Mouse (Mus musculus): ENCODE measurements around the gene Ankrd33. TPM values are rescaled to one million over a fixed set of nuclear protein-coding genes. Genes with fewer than 3 reads are reported as not detected.

Gene Ankrd33
- total and polyA plus RNA-seq, 3 experiments: not detected

- no peaks in the 10 kb centered on the region for H3K36me3 ChIP-seq (replicated peaks)
- peaks cover 66% of the 10 kb centered on the region for H3K9me3 ChIP-seq (replicated peaks)
- H3K4me3 ChIP-seq (ENCODE audit: low read depth, low read length): no peak overlapping the region; the same call in 1 of the 2 replicates
- no peaks in the 10 kb centered on the region for H3K4me1 ChIP-seq (ENCODE audit: insufficient read depth, low read depth, low read length)
- TF ChIP-seq TAL1 (conservative IDR thresholded peaks at IDR 0.05; ENCODE audit: low read depth, low read length) (no peak), GATA2 (IDR thresholded peaks at IDR 0.05; ENCODE audit: borderline replicate concordance, low read depth, low read length) (no peak), GATA1 (IDR thresholded peaks at IDR 0.05; ENCODE audit: borderline replicate concordance, low read length) (no peak), POLR2AphosphoS5 (IDR thresholded peaks at IDR 0.05; ENCODE audit: insufficient replicate concordance, low read depth, low read length) (no peak), CTCF (IDR thresholded peaks at IDR 0.05; ENCODE audit: low read depth, low read length) (no peak)
- no peak for ATAC-seq (ENCODE audit: extremely low read depth, insufficient number of reproducible peaks, low FRiP score, poor library complexity, severe bottlenecking)
- DNase-seq (ENCODE audit: low spot score): no peak
- H3K27me3 ChIP-seq (ENCODE audit: insufficient read depth, low read length): no peaks in the 10 kb centered on the region
Observed at GRCm38 (mm10) chr15:101084499-101084898, 31.1 kb upstream of the Ankrd33 start.

DNA sequence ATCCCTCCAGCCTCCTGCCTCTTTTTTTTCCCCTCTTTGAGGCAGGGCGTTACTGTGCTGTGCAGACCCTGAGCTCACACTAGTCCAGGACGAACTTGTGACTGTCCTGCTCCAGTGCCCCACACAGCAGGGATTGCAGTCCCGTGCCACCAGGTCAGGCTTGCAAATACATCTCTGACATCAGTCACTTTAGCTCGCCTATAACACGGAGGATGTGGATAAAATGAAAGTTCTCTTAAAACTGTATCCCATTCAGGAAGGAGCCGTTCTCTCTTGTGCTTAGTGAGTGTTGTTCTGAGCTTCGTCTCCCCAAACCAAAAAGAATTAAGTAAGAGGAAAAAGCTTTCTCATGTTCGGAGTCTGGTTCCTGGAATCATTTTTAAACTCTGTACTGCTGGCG lies 29.1 kb upstream of the Ankrd33 start:
- H3K27me3 ChIP-seq (ENCODE audit: insufficient read depth, low read length): no peaks in the 10 kb centered on the region
- H3K9me3 ChIP-seq (replicated peaks): peaks cover 68% of the 10 kb centered on the region
- DNase-seq (ENCODE audit: low spot score): no peak
- H3K4me3 ChIP-seq (ENCODE audit: low read depth, low read length): no peak overlapping the region
- no peaks in the 10 kb centered on the region for H3K36me3 ChIP-seq (replicated peaks)
- no peaks in the 10 kb centered on the region for H3K4me1 ChIP-seq (ENCODE audit: insufficient read depth, low read depth, low read length)
- no peak for TF ChIP-seq POLR2AphosphoS5 (IDR thresholded peaks at IDR 0.05; ENCODE audit: insufficient replicate concordance, low read depth, low read length)
- TF ChIP-seq GATA2 (IDR thresholded peaks at IDR 0.05; ENCODE audit: borderline replicate concordance, low read depth, low read length): no peak
- TF ChIP-seq TAL1 (conservative IDR thresholded peaks at IDR 0.05; ENCODE audit: low read depth, low read length): no peak
- no peak for TF ChIP-seq GATA1 (IDR thresholded peaks at IDR 0.05; ENCODE audit: borderline replicate concordance, low read length)
- TF ChIP-seq CTCF (IDR thresholded peaks at IDR 0.05; ENCODE audit: low read depth, low read length): no peak
- no peak for ATAC-seq (ENCODE audit: extremely low read depth, insufficient number of reproducible peaks, low FRiP score, poor library complexity, severe bottlenecking)

DNA sequence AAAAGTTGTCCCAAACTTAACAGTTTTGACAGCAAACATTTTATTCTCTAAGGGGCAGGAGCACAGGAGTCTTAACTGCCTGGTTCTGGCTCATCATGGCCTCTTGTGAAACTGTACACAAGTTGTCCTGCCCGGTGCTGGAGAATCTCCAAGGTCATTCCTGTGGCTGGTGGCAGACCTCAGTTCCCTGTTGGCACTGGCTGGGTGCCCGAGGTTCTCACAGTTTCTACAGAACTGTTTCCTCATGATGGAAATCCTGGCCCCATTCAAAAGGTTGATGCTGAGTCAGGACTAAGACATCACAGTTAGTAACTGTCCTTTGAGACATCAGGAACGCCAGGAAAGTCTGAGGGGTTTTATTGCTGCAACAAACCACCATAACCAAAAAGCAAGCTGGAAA lies 28.6 kb upstream of the Ankrd33 start:
- Histone ChIP-seq H3K36me3 (replicated peaks) (no peaks in the 10 kb centered on the region), H3K4me1 (ENCODE audit: insufficient read depth, low read depth, low read length) (no peaks in the 10 kb centered on the region), H3K27me3 (ENCODE audit: insufficient read depth, low read length) (no peaks in the 10 kb centered on the region), H3K9me3 (replicated peaks) (peaks cover 70% of the 10 kb centered on the region), H3K4me3 (ENCODE audit: low read depth, low read length) (no peak overlapping the region)
- TF ChIP-seq CTCF (IDR thresholded peaks at IDR 0.05; ENCODE audit: low read depth, low read length) (no peak), TAL1 (conservative IDR thresholded peaks at IDR 0.05; ENCODE audit: low read depth, low read length) (no peak), POLR2AphosphoS5 (IDR thresholded peaks at IDR 0.05; ENCODE audit: insufficient replicate concordance, low read depth, low read length) (no peak)
- ATAC-seq (ENCODE audit: extremely low read depth, insufficient number of reproducible peaks, low FRiP score, poor library complexity, severe bottlenecking): no peak
- no peak for DNase-seq (ENCODE audit: low spot score)

GRCm38 (mm10) chr15:101088291-101088690 lies 27.3 kb upstream of the Ankrd33 start:
- H3K4me1 ChIP-seq (ENCODE audit: insufficient read depth, low read depth, low read length): no peaks in the 10 kb centered on the region
- H3K4me3 ChIP-seq (ENCODE audit: low read depth, low read length): no peak overlapping the region
- H3K9me3 ChIP-seq (replicated peaks): peaks cover 72% of the 10 kb centered on the region
- H3K27me3 ChIP-seq (ENCODE audit: insufficient read depth, low read length): no peaks in the 10 kb centered on the region
- no peak for TF ChIP-seq POLR2AphosphoS5 (IDR thresholded peaks at IDR 0.05; ENCODE audit: insufficient replicate concordance, low read depth, low read length)
- no peak for TF ChIP-seq CTCF (IDR thresholded peaks at IDR 0.05; ENCODE audit: low read depth, low read length)
- no peak for TF ChIP-seq GATA1 (IDR thresholded peaks at IDR 0.05; ENCODE audit: borderline replicate concordance, low read length)
- no peaks in the 10 kb centered on the region for H3K36me3 ChIP-seq (replicated peaks)
- ATAC-seq (ENCODE audit: extremely low read depth, insufficient number of reproducible peaks, low FRiP score, poor library complexity, severe bottlenecking) (no peak), DNase-seq (ENCODE audit: low spot score) (no peak)

DNA sequence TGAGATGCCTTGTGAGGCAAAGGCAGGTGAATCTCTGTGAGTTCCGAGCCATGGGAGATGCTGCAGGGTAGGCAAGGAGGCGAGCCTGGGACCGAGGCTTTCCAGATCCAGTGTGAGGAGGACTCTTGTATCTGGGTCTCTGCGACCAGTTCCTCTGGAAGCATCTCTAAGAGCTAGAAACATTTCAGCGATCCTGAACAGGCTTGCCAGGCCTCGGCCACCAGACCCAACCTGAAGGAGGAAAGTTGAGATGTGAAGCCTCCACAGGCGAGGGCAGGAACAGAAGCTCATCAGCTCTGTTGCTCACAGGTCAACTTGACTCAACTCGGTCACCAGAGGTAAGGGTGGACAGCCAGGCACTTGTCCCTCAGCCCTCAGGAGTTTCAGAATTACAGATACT lies 24.0 kb upstream of the Ankrd33 start:
- DNase-seq (ENCODE audit: low spot score) (no peak), ATAC-seq (ENCODE audit: extremely low read depth, insufficient number of reproducible peaks, low FRiP score, poor library complexity, severe bottlenecking) (no peak)
- H3K4me3 ChIP-seq (ENCODE audit: low read depth, low read length): no peak overlapping the region
- peaks cover 82% of the 10 kb centered on the region for H3K9me3 ChIP-seq (replicated peaks)
- no peaks in the 10 kb centered on the region for H3K36me3 ChIP-seq (replicated peaks)
- H3K27me3 ChIP-seq (ENCODE audit: insufficient read depth, low read length): no peaks in the 10 kb centered on the region
- TF ChIP-seq GATA2 (IDR thresholded peaks at IDR 0.05; ENCODE audit: borderline replicate concordance, low read depth, low read length) (no peak), GATA1 (IDR thresholded peaks at IDR 0.05; ENCODE audit: borderline replicate concordance, low read length) (no peak), TAL1 (conservative IDR thresholded peaks at IDR 0.05; ENCODE audit: low read depth, low read length) (no peak), CTCF (IDR thresholded peaks at IDR 0.05; ENCODE audit: low read depth, low read length) (no peak), POLR2AphosphoS5 (IDR thresholded peaks at IDR 0.05; ENCODE audit: insufficient replicate concordance, low read depth, low read length) (no peak)
- no peaks in the 10 kb centered on the region for H3K4me1 ChIP-seq (ENCODE audit: insufficient read depth, low read depth, low read length)

DNA sequence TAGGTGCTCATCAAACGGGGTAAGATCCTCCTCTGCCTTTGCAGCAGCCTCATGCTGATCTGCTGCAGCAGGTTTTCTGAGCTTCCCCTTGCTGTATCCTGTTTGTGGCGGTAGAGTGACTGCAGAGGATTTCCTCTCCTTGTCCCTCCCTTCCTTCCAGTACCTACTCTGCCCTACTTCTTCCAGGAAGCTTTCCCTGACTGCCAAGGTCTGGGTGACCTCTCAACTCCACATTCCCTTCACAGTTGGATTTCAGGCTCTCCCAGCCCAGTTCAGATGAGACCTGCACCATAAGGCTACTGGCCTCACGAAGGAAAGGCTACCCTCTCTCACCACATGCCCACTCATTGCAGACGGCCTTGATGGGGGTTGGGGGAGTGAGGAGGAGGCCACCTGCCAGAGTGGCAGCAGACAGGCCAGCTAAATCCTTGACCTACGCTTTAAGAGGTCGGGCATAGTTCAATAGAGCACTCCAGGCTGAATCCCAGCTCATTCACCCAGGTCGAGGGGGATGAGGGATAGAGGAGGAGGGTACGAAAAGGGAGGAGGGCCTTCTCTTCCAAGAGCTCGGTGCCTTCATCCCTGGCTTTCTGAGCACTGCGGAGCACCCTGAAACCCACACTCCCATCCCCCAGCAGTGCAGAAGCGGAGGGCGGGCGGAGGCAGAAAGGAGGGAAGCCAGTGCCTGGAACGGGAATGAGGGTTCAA lies 23.3 kb upstream of the Ankrd33 start:
- no peak for ATAC-seq (ENCODE audit: extremely low read depth, insufficient number of reproducible peaks, low FRiP score, poor library complexity, severe bottlenecking)
- no peak overlapping the region for H3K4me3 ChIP-seq (ENCODE audit: low read depth, low read length)
- H3K9me3 ChIP-seq (replicated peaks): peaks cover 89% of the 10 kb centered on the region
- no peak for TF ChIP-seq GATA2 (IDR thresholded peaks at IDR 0.05; ENCODE audit: borderline replicate concordance, low read depth, low read length)
- no peak for TF ChIP-seq GATA1 (IDR thresholded peaks at IDR 0.05; ENCODE audit: borderline replicate concordance, low read length)
- no peak for TF ChIP-seq POLR2AphosphoS5 (IDR thresholded peaks at IDR 0.05; ENCODE audit: insufficient replicate concordance, low read depth, low read length)
- TF ChIP-seq TAL1 (conservative IDR thresholded peaks at IDR 0.05; ENCODE audit: low read depth, low read length): no peak
- TF ChIP-seq CTCF (IDR thresholded peaks at IDR 0.05; ENCODE audit: low read depth, low read length): no peak
- H3K4me1 ChIP-seq (ENCODE audit: insufficient read depth, low read depth, low read length): no peaks in the 10 kb centered on the region
- no peaks in the 10 kb centered on the region for H3K27me3 ChIP-seq (ENCODE audit: insufficient read depth, low read length)
- DNase-seq (ENCODE audit: low spot score): no peak
- no peaks in the 10 kb centered on the region for H3K36me3 ChIP-seq (replicated peaks)

Measured in G1E (cell line).